Mouse (Mus musculus): Measurements from ENCODE around the gene Pdia2. TPM values are rescaled to one million over a fixed set of nuclear protein-coding genes. Genes with fewer than 3 reads are reported as not detected.

Gene Pdia2
- polyA plus RNA-seq, 1 experiment from 2014 or later: 2.2 TPM

GRCm38 (mm10) chr17:26234386-26234785 lies 35.5 kb upstream of the Pdia2 start:
- H3K4me1 ChIP-seq (ENCODE audit: control insufficient read depth, insufficient read depth, low read length): no peaks in the 10 kb centered on the region
- no peaks in the 10 kb centered on the region for H3K36me3 ChIP-seq (ENCODE audit: control insufficient read depth, insufficient read depth, low read length)
- ATAC-seq (replicated peaks; ENCODE audit: insufficient number of reproducible peaks, low FRiP score, low TSS enrichment): no peak
- no peaks in the 10 kb centered on the region for H3K27me3 ChIP-seq (ENCODE audit: control insufficient read depth, insufficient read depth, low read length)
- no peaks in the 10 kb centered on the region for H3K9me3 ChIP-seq (replicated peaks; ENCODE audit: control insufficient read depth, low read length)
- no peak overlapping the region for H3K4me2 ChIP-seq
- H3K27ac ChIP-seq (ENCODE audit: low read depth, low read length): no peak overlapping the region
- H3K9ac ChIP-seq (ENCODE audit: low read depth, low read length): no peak overlapping the region
- 90% methylated on average over 8 of the region's 8 CpGs for WGBS (ENCODE audit: insufficient replicate concordance)
- H3K4me3 ChIP-seq (ENCODE audit: low read depth, low read length): no peak overlapping the region

- 66% methylated on average over 8 of the region's 8 CpGs for WGBS (ENCODE audit: insufficient replicate concordance)
- no peak overlapping the region for H3K9ac ChIP-seq (ENCODE audit: low read depth, low read length)
- no peak for ATAC-seq (replicated peaks; ENCODE audit: insufficient number of reproducible peaks, low FRiP score, low TSS enrichment)
Measured at GRCm38 (mm10) chr17:26232863-26233262, 34.0 kb upstream of the Pdia2 start.

GRCm38 (mm10) chr17:26231156-26231555 lies 32.3 kb upstream of the Pdia2 start:
- no peak overlapping the region for H3K4me3 ChIP-seq (ENCODE audit: low read depth, low read length)
- no peak overlapping the region for H3K27ac ChIP-seq (ENCODE audit: low read depth, low read length)
- no peaks in the 10 kb centered on the region for H3K27me3 ChIP-seq (ENCODE audit: control insufficient read depth, insufficient read depth, low read length)
- WGBS (ENCODE audit: insufficient replicate concordance): 89% methylated on average over 5 of the region's 5 CpGs
- H3K36me3 ChIP-seq (ENCODE audit: control insufficient read depth, insufficient read depth, low read length): no peaks in the 10 kb centered on the region
- H3K4me2 ChIP-seq: no peak overlapping the region
- no peak for ATAC-seq (replicated peaks; ENCODE audit: insufficient number of reproducible peaks, low FRiP score, low TSS enrichment)
- H3K9me3 ChIP-seq (replicated peaks; ENCODE audit: control insufficient read depth, low read length): no peaks in the 10 kb centered on the region
- no peak overlapping the region for H3K9ac ChIP-seq (ENCODE audit: low read depth, low read length)
- no peaks in the 10 kb centered on the region for H3K4me1 ChIP-seq (ENCODE audit: control insufficient read depth, insufficient read depth, low read length)

More at GRCm38 (mm10) chr17:26232863-26233262, 34.0 kb upstream of the Pdia2 start:
- no peaks in the 10 kb centered on the region for H3K36me3 ChIP-seq (ENCODE audit: control insufficient read depth, insufficient read depth, low read length)
- no peak overlapping the region for H3K4me3 ChIP-seq (ENCODE audit: low read depth, low read length)
- no peaks in the 10 kb centered on the region for H3K27me3 ChIP-seq (ENCODE audit: control insufficient read depth, insufficient read depth, low read length)
- no peaks in the 10 kb centered on the region for H3K9me3 ChIP-seq (replicated peaks; ENCODE audit: control insufficient read depth, low read length)
- H3K4me2 ChIP-seq: no peak overlapping the region
- H3K4me1 ChIP-seq (ENCODE audit: control insufficient read depth, insufficient read depth, low read length): no peaks in the 10 kb centered on the region
- H3K27ac ChIP-seq (ENCODE audit: low read depth, low read length): no peak overlapping the region

- Histone ChIP-seq H3K27ac (ENCODE audit: low read depth, low read length) (no peak overlapping the region), H3K4me2 (no peak overlapping the region), H3K4me3 (ENCODE audit: low read depth, low read length) (no peak overlapping the region), H3K9ac (ENCODE audit: low read depth, low read length) (no peak overlapping the region), H3K4me1 (ENCODE audit: control insufficient read depth, insufficient read depth, low read length) (no peaks in the 10 kb centered on the region), H3K27me3 (ENCODE audit: control insufficient read depth, insufficient read depth, low read length) (no peaks in the 10 kb centered on the region), H3K36me3 (ENCODE audit: control insufficient read depth, insufficient read depth, low read length) (no peaks in the 10 kb centered on the region), H3K9me3 (replicated peaks; ENCODE audit: control insufficient read depth, low read length) (no peaks in the 10 kb centered on the region)
- no peak for ATAC-seq (replicated peaks; ENCODE audit: insufficient number of reproducible peaks, low FRiP score, low TSS enrichment)
- WGBS (ENCODE audit: insufficient replicate concordance): 86% methylated on average over 5 of the region's 5 CpGs
Measured at GRCm38 (mm10) chr17:26229776-26230175, 30.9 kb upstream of the Pdia2 start.

- Histone ChIP-seq H3K9ac (ENCODE audit: low read depth, low read length) (no peak overlapping the region), H3K27me3 (ENCODE audit: control insufficient read depth, insufficient read depth, low read length) (no peaks in the 10 kb centered on the region), H3K27ac (ENCODE audit: low read depth, low read length) (no peak overlapping the region), H3K36me3 (ENCODE audit: control insufficient read depth, insufficient read depth, low read length) (no peaks in the 10 kb centered on the region), H3K4me2 (no peak overlapping the region), H3K4me1 (ENCODE audit: control insufficient read depth, insufficient read depth, low read length) (no peaks in the 10 kb centered on the region), H3K9me3 (replicated peaks; ENCODE audit: control insufficient read depth, low read length) (no peaks in the 10 kb centered on the region), H3K4me3 (ENCODE audit: low read depth, low read length) (no peak overlapping the region)
- WGBS (ENCODE audit: insufficient replicate concordance): 76% methylated on average over 12 of the region's 12 CpGs
- ATAC-seq (replicated peaks; ENCODE audit: insufficient number of reproducible peaks, low FRiP score, low TSS enrichment): no peak
Measured at GRCm38 (mm10) chr17:26225150-26225549, 26.3 kb upstream of the Pdia2 start.

- Histone ChIP-seq H3K9me3 (replicated peaks; ENCODE audit: control insufficient read depth, low read length) (no peaks in the 10 kb centered on the region), H3K9ac (ENCODE audit: low read depth, low read length) (0 out of 2 replicates have a peak overlapping the region, but pooled peaks have one; percentile 7), H3K4me1 (ENCODE audit: control insufficient read depth, insufficient read depth, low read length) (no peaks in the 10 kb centered on the region), H3K27ac (ENCODE audit: low read depth, low read length) (no peak overlapping the region), H3K4me3 (ENCODE audit: low read depth, low read length) (no peak overlapping the region), H3K4me2 (no peak overlapping the region), H3K36me3 (ENCODE audit: control insufficient read depth, insufficient read depth, low read length) (no peaks in the 10 kb centered on the region), H3K27me3 (ENCODE audit: control insufficient read depth, insufficient read depth, low read length) (no peaks in the 10 kb centered on the region)
- no peak for ATAC-seq (replicated peaks; ENCODE audit: insufficient number of reproducible peaks, low FRiP score, low TSS enrichment)
- WGBS (ENCODE audit: insufficient replicate concordance): 63% methylated on average over 2 of the region's 2 CpGs
Measured at GRCm38 (mm10) chr17:26221508-26221907, 22.6 kb upstream of the Pdia2 start.

GRCm38 (mm10) chr17:26212681-26213080 lies 13.8 kb upstream of the Pdia2 start:
- ATAC-seq (replicated peaks; ENCODE audit: insufficient number of reproducible peaks, low FRiP score, low TSS enrichment): no peak
- Histone ChIP-seq H3K9me3 (replicated peaks; ENCODE audit: control insufficient read depth, low read length) (no peaks in the 10 kb centered on the region), H3K4me1 (ENCODE audit: control insufficient read depth, insufficient read depth, low read length) (no peaks in the 10 kb centered on the region), H3K4me3 (ENCODE audit: low read depth, low read length) (no peak overlapping the region), H3K36me3 (ENCODE audit: control insufficient read depth, insufficient read depth, low read length) (no peaks in the 10 kb centered on the region), H3K9ac (ENCODE audit: low read depth, low read length) (no peak overlapping the region), H3K27me3 (ENCODE audit: control insufficient read depth, insufficient read depth, low read length) (no peaks in the 10 kb centered on the region), H3K4me2 (no peak overlapping the region), H3K27ac (ENCODE audit: low read depth, low read length) (no peak overlapping the region)
- 82% methylated on average over 11 of the region's 11 CpGs for WGBS (ENCODE audit: insufficient replicate concordance)

- Histone ChIP-seq H3K27ac (ENCODE audit: low read depth, low read length) (no peak overlapping the region), H3K9me3 (replicated peaks; ENCODE audit: control insufficient read depth, low read length) (no peaks in the 10 kb centered on the region), H3K27me3 (ENCODE audit: control insufficient read depth, insufficient read depth, low read length) (no peaks in the 10 kb centered on the region), H3K4me1 (ENCODE audit: control insufficient read depth, insufficient read depth, low read length) (no peaks in the 10 kb centered on the region), H3K4me3 (ENCODE audit: low read depth, low read length) (no peak overlapping the region), H3K4me2 (no peak overlapping the region), H3K36me3 (ENCODE audit: control insufficient read depth, insufficient read depth, low read length) (no peaks in the 10 kb centered on the region), H3K9ac (ENCODE audit: low read depth, low read length) (no peak overlapping the region)
- 82% methylated on average over 7 of the region's 7 CpGs for WGBS (ENCODE audit: insufficient replicate concordance)
- no peak for ATAC-seq (replicated peaks; ENCODE audit: insufficient number of reproducible peaks, low FRiP score, low TSS enrichment)
Measured at GRCm38 (mm10) chr17:26212241-26212640, 13.4 kb upstream of the Pdia2 start.

- Histone ChIP-seq H3K9ac (ENCODE audit: low read depth, low read length) (no peak within 1 kb of the TSS), H3K27me3 (ENCODE audit: control insufficient read depth, insufficient read depth, low read length) (peaks cover 24% of the 10 kb centered on the region), H3K4me2 (no peak within 1 kb of the TSS), H3K27ac (ENCODE audit: low read depth, low read length) (no peak within 1 kb of the TSS), H3K36me3 (ENCODE audit: control insufficient read depth, insufficient read depth, low read length) (no peaks in the 10 kb centered on the region), H3K4me1 (ENCODE audit: control insufficient read depth, insufficient read depth, low read length) (peaks cover 6% of the 10 kb centered on the region), H3K4me3 (ENCODE audit: low read depth, low read length) (no peak within 1 kb of the TSS), H3K9me3 (replicated peaks; ENCODE audit: control insufficient read depth, low read length) (no peaks in the 10 kb centered on the region)
- 84% methylated on average over 12 of the region's 12 CpGs for WGBS (ENCODE audit: insufficient replicate concordance)
- no peak for ATAC-seq (replicated peaks; ENCODE audit: insufficient number of reproducible peaks, low FRiP score, low TSS enrichment)
Measured at GRCm38 (mm10) chr17:26207686-26208085, 8.8 kb upstream of the Pdia2 start, which contains the start of gene Arhgdig. Arhgdig (minus strand) TSS chr17:26207786.
